Mouse (Mus musculus) left cerebral cortex, postnatal 25 days (tissue): ENCODE results near the gene Svs6. TPM values are rescaled to one million over a fixed set of nuclear protein-coding genes. Genes with fewer than 3 reads are reported as not detected.

Source experiments
- microRNA-seq, 2 experiments: library from miRNA; unstranded; fragments of <30 nt; microRNA quantifications; one replicate each; pipeline ENCODE4 v1.2.0; 2022
- total RNA-seq, 2 experiments: library from RNA; stranded (reverse); gene quantifications; 2 replicates each; pipeline ENCODE4 v1.2.3; 2021

The Svs6 gene
- total RNA-seq, 2 experiments from 2014 or later = not detected

Small RNA genes within 50 kb of the gene (microRNA-seq; reads per million reads assigned to microRNA genes)
- gene Mir7678 = 0 reads per million in 2 experiments

Other genes with a start within 250 kb of the Svs6 start
- 10 to 100 TPM; 37.4 to 45.4 TPM for gene Stk4, start 246.4 kb upstream of the Svs6 start, total RNA-seq
- 10 to 100 TPM; 62.5 to 65.0 TPM for gene Tomm34, start 245.6 kb upstream of the Svs6 start, total RNA-seq
- 10 to 100 TPM; 14.2 to 17.2 TPM for gene Kcns1, start 145.6 kb upstream of the Svs6 start, total RNA-seq
- not detected for gene Wfdc5, start 134.0 kb upstream of the Svs6 start, total RNA-seq
- not detected for gene Wfdc12, start 126.1 kb upstream of the Svs6 start, total RNA-seq
- not detected for gene Wfdc15a, start 116.6 kb upstream of the Svs6 start, total RNA-seq
- not detected for gene Wfdc15b, start 95.1 kb upstream of the Svs6 start, total RNA-seq
- gene Svs2, start 78.3 kb upstream of the Svs6 start, total RNA-seq = not detected
- gene Svs3b, start 60.1 kb upstream of the Svs6 start, total RNA-seq = not detected
- gene Svs4, start 38.3 kb upstream of the Svs6 start, total RNA-seq = not detected
- gene Svs3a, start 27.5 kb upstream of the Svs6 start, total RNA-seq = not detected
- gene Svs5, start 16.0 kb downstream of the Svs6 start, total RNA-seq = not detected
- not detected for gene Slpi, start 72.3 kb downstream of the Svs6 start, total RNA-seq
- gene Rbpjl, start 86.4 kb downstream of the Svs6 start, total RNA-seq = under 1 TPM; 0.41 to 0.43 TPM
- 10 to 100 TPM; 11.5 to 13.8 TPM for gene Matn4, start 88.4 kb downstream of the Svs6 start, total RNA-seq
- 10 to 100 TPM; 86.7 to 90.7 TPM for gene Sdc4, start 127.1 kb downstream of the Svs6 start, total RNA-seq
- 10 to 100 TPM; 38.0 to 39.7 TPM for gene Sys1, start 140.2 kb downstream of the Svs6 start, total RNA-seq
- gene Gm20458, start 144.2 kb downstream of the Svs6 start, total RNA-seq = 10 to 100 TPM; 11.4 to 13.1 TPM
- not detected for gene Trp53tg5, start 157.0 kb downstream of the Svs6 start, total RNA-seq
- gene Dbndd2, start 169.4 kb downstream of the Svs6 start, total RNA-seq = 100 to 1,000 TPM; 114 to 127 TPM
- 10 to 100 TPM; 92.5 to 94.5 TPM for gene Pigt, start 180.8 kb downstream of the Svs6 start, total RNA-seq
- gene Wfdc2, start 245.7 kb downstream of the Svs6 start, total RNA-seq = 1 to 10 TPM in 1 of 2 experiments, under 1 TPM in 1; 0.71 to 1.3 TPM